Mouse (Mus musculus) adrenal gland, postnatal 25 days (tissue): ENCODE results near the gene Luc7l2. TPM values are rescaled to one million over a fixed set of nuclear protein-coding genes. Genes with fewer than 3 reads are reported as not detected.

Experiments
- DNase-seq: peaks from one replicate; pipeline ENCODE4 v3.0.0; 2021; ENCODE audit warnings: mixed read lengths
- total RNA-seq: library from RNA; stranded (reverse); gene quantifications from 2 replicates; pipeline ENCODE4 v1.2.3, GENCODE M21; 2021

Gene Luc7l2
- total RNA-seq, 1 experiment from 2014 or later = 228 TPM

DNA sequence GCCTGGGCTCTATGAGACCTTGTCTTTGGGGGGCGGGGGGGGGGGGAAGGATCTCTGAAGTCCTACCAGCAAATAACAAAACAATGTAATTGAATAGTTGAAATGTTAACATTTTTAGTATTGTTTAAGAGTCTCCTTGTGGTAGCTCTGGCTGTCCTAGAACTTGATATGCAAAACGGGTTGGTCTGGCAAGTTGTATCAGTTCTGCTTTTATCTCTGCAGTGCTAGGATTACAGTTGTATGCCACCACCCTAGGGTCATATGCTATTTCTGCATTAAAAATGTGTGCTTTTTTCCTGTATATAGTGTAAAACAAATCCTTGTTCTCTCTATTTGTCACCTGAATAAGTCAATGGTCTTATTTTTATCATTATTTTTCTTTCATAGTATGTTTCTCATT is 25.0 kb downstream of the Luc7l2 start:
- no peak for DNase-seq

DNA sequence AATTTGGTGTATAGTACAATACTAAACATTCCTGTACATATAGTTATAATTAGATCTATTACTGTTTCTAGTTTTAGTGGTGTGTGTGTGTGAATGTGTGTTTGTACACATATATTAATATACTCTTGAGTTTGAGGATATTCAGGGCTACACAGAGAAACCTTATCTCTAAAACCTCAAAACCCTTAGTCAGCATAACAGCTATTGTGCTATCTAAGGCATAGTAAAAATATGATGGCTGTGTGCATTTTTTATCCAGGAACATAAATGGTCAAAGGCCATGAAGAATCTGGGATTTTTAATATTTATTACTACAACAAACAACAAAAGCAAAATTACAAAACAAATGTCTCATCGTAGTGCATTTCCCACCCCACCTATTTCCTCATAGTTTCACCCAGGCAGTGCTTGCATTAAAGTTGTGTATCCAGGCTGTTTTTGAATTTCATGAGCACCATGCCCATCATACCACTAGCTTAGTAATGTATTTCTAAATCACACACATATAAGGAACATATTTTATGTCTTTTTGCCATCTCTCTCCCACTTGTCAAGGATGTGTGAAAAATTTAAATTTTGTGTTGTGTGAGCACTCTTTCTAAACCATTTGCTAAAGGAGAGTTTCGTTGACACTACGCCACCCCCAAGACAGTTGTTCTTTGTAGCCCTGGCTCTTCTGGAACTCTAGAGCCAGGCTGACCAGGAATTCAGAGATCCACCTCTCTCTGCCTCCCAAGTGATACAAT is 29.2 kb downstream of the Luc7l2 start:
- DNase-seq = no peak

DNA sequence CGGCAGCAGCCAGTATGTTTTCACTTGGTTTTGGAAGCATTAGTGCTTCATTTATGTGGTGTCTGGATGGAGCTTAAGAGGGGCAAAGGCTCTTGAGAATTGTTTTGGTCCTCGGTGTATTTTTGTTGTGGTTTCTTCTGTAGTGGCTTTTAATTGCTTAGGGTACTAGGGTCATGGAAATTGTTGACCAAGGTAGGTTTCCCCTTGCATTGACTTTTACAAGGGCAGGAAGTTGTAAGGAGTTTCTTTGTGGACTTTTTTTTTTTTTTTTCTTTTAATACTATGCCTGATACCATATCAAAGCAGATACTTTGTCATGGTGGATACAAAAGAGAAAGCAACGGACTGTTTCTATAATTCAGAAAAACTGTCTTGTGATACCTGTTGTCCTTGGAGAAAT is 30.6 kb downstream of the Luc7l2 start:
- DNase-seq = no peak

- no peak for DNase-seq
These were observed 46.3 kb downstream of the Luc7l2 start for GRCm38 (mm10) chr6:38597481-38597880.

GRCm38 (mm10) chr6:38609892-38610291 is 58.8 kb downstream of the Luc7l2 start:
- DNase-seq = no peak

DNA sequence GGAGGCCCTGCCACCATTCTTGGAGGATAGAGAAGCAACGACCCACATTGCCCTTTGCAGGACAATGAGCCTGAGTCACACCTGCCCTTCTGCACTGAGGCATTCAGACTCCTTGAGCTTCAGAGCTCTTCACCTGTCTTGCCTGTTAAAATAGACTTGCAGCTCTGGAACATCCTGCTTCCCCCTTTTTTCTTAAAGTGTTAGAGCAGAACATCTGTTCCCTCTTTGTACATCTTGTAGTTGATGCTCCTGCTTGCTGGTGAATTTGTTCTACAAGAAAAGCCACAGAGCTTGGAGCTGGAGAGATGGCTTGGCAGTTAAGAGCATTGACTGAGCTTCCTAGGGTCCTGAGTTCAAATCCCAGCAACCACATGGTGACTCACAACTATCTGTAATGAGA is 71.3 kb downstream of the Luc7l2 start:
- no peak for DNase-seq

DNA sequence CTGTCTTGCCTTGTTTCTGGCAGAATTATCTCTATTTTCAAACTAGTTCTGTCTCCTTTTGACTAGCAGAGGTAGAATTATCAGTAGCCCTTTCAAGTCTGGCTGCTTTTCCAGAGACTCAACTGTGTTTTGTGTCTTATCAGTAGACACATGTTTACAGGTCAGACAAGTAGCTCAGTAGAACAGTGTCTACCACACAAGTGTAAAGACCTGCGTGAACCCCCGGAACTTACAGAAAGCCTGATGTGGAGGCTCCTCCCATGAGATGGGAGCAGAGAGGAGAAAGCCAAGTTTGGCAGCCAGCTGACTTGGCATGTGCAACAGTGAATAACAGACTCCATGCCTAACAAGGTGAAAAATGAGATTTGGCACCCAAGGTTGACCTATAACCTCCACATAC is 72.3 kb downstream of the Luc7l2 start:
- no peak for DNase-seq

- DNase-seq = peak; percentile 42
These were observed 73.3 kb downstream of the Luc7l2 start for GRCm38 (mm10) chr6:38624439-38624838.

GRCm38 (mm10) chr6:38626086-38626485 is 75.0 kb downstream of the Luc7l2 start:
- no peak for DNase-seq

DNA sequence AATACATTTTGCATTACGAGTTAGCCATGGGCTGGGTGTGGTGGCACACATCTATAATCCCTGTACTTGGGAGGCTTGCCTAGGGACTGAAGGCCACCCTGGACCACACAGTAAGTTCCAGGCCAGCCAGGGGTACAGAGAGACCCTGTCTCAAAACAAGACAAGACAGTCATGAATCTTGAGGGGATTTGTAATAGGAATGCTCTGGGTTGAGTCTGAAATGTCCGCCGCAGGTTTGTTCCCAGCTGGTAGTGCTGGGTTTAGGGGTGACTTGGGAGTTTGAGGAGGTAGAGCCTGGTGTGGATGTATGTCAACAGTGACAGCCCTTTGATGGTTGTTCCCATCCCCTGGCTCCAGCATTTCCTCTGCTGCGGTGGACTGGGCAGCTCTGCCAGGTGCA is 75.9 kb downstream of the Luc7l2 start:
- no peak for DNase-seq

- no peak for DNase-seq
These were observed 76.4 kb downstream of the Luc7l2 start for GRCm38 (mm10) chr6:38627486-38627885.

- DNase-seq = no peak
These were observed 78.4 kb downstream of the Luc7l2 start for GRCm38 (mm10) chr6:38629556-38629955.

GRCm38 (mm10) chr6:38632826-38633225 is 81.7 kb downstream of the Luc7l2 start:
- DNase-seq = no peak

DNA sequence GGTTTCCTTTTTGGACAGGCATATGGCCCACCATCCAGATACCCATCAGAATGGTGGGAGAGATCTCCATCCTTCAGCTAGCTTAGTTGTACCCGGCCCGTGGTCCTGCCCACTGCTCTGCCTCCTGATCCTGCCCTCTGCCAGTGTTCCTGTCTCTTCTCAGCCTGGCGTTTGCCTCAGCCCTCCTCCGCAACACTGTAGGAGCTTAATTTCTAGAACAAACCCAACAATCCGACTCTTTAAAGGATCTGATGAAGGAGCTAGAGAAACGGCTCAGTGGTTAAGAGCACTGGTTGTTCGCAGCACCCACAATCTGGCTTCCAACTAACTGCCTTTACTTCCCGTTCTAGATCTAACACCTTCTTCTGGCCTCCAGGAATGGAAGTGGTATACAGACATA is 83.3 kb downstream of the Luc7l2 start:
- no peak for DNase-seq

- peak; percentile 58 for DNase-seq
These were observed 85.1 kb downstream of the Luc7l2 start for GRCm38 (mm10) chr6:38635941-38636851.

DNA sequence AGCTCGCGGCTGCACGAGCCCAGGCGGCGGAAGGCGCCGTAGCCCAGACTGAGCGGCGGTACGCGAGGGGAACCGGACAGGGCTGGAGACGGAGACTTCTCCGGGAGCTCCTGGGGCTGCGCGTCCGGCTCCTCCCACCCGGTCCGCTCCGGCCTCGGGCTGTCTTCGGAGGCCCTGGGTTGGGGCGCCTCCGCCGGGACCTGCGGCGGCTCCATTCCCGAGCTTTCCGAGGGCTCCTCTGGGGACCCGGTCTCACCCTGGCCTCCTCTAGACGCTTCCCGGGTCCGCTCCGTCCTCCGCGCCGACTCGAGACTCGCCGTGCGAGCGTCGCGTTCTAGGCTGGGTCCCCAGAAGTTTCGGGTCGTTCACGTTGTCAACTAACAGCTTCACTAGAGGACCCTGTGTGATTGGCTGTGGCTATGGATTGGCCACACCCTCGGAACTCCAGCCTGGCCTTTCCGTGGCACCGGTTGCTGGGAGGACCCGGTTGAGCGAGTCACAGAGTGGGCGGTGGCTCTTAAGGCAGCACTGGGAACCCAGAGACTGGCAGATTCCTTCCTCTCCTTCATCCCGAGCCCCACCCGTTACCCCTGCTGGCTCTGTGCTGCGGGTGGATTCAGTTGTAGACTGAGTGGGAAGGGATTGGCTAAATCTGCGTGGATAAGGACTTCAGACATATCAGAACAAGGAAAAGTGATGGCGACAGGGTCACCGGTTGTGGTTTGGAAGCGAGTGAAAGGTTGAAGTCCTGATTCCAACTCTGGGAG is 85.9 kb downstream of the Luc7l2 start, which contains the start of gene Klrg2:
Gene Klrg2, minus strand, starts transcription at position 391 of the 767 bp plus-strand sequence.
- DNase-seq = peak; percentile 80

- DNase-seq = peak; percentile 13
These were observed 89.3 kb downstream of the Luc7l2 start for GRCm38 (mm10) chr6:38640401-38640800.

GRCm38 (mm10) chr6:38641228-38641627 is 90.1 kb downstream of the Luc7l2 start:
- no peak for DNase-seq

DNA sequence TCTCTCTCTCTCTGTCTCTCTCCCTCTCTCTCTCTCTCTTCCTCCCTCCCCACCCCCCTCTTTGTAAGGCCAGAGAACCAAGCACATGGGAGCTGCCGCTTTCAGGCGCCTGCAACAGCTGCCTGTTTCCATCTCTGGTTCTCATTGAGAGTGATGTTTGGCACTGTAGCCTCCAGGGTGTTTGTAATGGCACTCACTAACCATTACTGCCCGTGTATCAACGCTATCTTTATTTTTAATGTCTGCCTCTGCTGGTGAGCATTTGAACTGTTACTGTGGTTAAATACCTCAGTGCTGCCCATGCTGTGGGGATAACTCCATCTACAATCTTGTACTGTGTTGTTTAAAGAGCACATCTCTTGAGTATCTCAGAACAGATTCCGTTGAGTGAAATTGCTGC is 90.5 kb downstream of the Luc7l2 start:
- DNase-seq = no peak

GRCm38 (mm10) chr6:38642593-38642992 is 91.5 kb downstream of the Luc7l2 start:
- DNase-seq = peak; percentile 32

DNA sequence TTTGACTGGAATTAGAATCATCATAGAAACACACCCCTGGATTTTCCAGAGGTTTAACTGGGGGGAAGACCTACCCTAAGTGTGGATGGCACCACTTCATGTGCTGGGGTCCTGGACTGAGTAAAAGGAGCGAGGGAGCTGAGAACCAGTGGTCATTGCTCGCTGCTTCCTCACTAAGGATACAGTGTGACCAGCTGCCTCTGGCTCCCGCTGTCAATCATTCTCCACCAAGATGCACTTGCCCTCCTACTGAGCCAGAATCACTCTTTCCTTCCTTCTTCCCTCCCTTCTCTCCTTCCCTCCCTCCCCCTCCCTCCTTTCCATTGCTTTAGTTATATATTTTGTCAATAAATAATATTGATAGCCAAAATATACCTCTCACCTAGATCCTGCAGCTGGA is 91.9 kb downstream of the Luc7l2 start:
- no peak for DNase-seq

GRCm38 (mm10) chr6:38649545-38649944 is 98.4 kb downstream of the Luc7l2 start:
- no peak for DNase-seq
